Mouse (Mus musculus): Measurements from ENCODE around the gene Fbrsl1. TPM values are rescaled to one million over a fixed set of nuclear protein-coding genes. Genes with fewer than 3 reads are reported as not detected.
"Not testable (repeated sequence)": the region's sequence is repeated elsewhere in the genome, so short reads cannot be mapped to it uniquely, and the experiment has no call there.

Gene Fbrsl1
- polyA plus RNA-seq, 1 experiment: 42.9 TPM

GRCm38 (mm10) chr5:110458936-110459335 lies 10.6 kb upstream of the Fbrsl1 start:
- Histone ChIP-seq H3K27ac (ENCODE audit: insufficient read depth, low read length) (no peak overlapping the region), H3K4me3 (ENCODE audit: insufficient read depth, low read length) (no peak overlapping the region), H3K4me1 (ENCODE audit: control insufficient read depth, insufficient read depth, low read length) (peaks cover 8% of the 10 kb centered on the region)
- TF ChIP-seq CTCF (IDR thresholded peaks at IDR 0.05; ENCODE audit: extremely low read depth, insufficient read depth, low read length) (no peak), POLR2A (IDR thresholded peaks at IDR 0.05; ENCODE audit: extremely low read depth, insufficient read depth, low read length) (no peak)

GRCm38 (mm10) chr5:110455272-110455671 lies 7.0 kb upstream of the Fbrsl1 start:
- TF ChIP-seq CTCF (IDR thresholded peaks at IDR 0.05; ENCODE audit: extremely low read depth, insufficient read depth, low read length) (no peak), POLR2A (IDR thresholded peaks at IDR 0.05; ENCODE audit: extremely low read depth, insufficient read depth, low read length) (no peak)
- no peak overlapping the region for H3K4me3 ChIP-seq (ENCODE audit: insufficient read depth, low read length)
- no peak overlapping the region for H3K27ac ChIP-seq (ENCODE audit: insufficient read depth, low read length)
- H3K4me1 ChIP-seq (ENCODE audit: control insufficient read depth, insufficient read depth, low read length): peaks cover 8% of the 10 kb centered on the region

GRCm38 (mm10) chr5:110449294-110449693 lies 991 bp upstream of the Fbrsl1 start:
- no peak overlapping the region; the same call in 1 of the 2 replicates for H3K4me3 ChIP-seq (ENCODE audit: insufficient read depth, low read length)

GRCm38 (mm10) chr5:110447720-110448435 lies 425 bp downstream of the Fbrsl1 start:
- TF ChIP-seq CTCF (IDR thresholded peaks at IDR 0.05; ENCODE audit: extremely low read depth, insufficient read depth, low read length) (no peak), POLR2A (IDR thresholded peaks at IDR 0.05; ENCODE audit: extremely low read depth, insufficient read depth, low read length) (no peak)
- H3K4me3 ChIP-seq (ENCODE audit: insufficient read depth, low read length): peak overlapping the region; percentile 41
- peaks cover 14% of the 10 kb centered on the region for H3K4me1 ChIP-seq (ENCODE audit: control insufficient read depth, insufficient read depth, low read length)
- no peak overlapping the region for H3K27ac ChIP-seq (ENCODE audit: insufficient read depth, low read length)

More at GRCm38 (mm10) chr5:110449294-110449693, 991 bp upstream of the Fbrsl1 start:
- Histone ChIP-seq H3K4me1 (ENCODE audit: control insufficient read depth, insufficient read depth, low read length) (peaks cover 12% of the 10 kb centered on the region), H3K27ac (ENCODE audit: insufficient read depth, low read length) (no peak overlapping the region)
- TF ChIP-seq CTCF (IDR thresholded peaks at IDR 0.05; ENCODE audit: extremely low read depth, insufficient read depth, low read length): no peak
- no peak for TF ChIP-seq POLR2A (IDR thresholded peaks at IDR 0.05; ENCODE audit: extremely low read depth, insufficient read depth, low read length)

GRCm38 (mm10) chr5:110444509-110444908 lies 3.8 kb downstream of the Fbrsl1 start:
- no peak overlapping the region for H3K4me3 ChIP-seq (ENCODE audit: insufficient read depth, low read length)
- no peak for TF ChIP-seq POLR2A (IDR thresholded peaks at IDR 0.05; ENCODE audit: extremely low read depth, insufficient read depth, low read length)
- no peak for TF ChIP-seq CTCF (IDR thresholded peaks at IDR 0.05; ENCODE audit: extremely low read depth, insufficient read depth, low read length)
- H3K27ac ChIP-seq (ENCODE audit: insufficient read depth, low read length): no peak overlapping the region
- peaks cover 18% of the 10 kb centered on the region for H3K4me1 ChIP-seq (ENCODE audit: control insufficient read depth, insufficient read depth, low read length)

- H3K4me3 ChIP-seq (ENCODE audit: insufficient read depth, low read length): no peak overlapping the region
- TF ChIP-seq POLR2A (IDR thresholded peaks at IDR 0.05; ENCODE audit: extremely low read depth, insufficient read depth, low read length) (no peak), CTCF (IDR thresholded peaks at IDR 0.05; ENCODE audit: extremely low read depth, insufficient read depth, low read length) (no peak)
- H3K4me1 ChIP-seq (ENCODE audit: control insufficient read depth, insufficient read depth, low read length): peaks cover 19% of the 10 kb centered on the region
- H3K27ac ChIP-seq (ENCODE audit: insufficient read depth, low read length): no peak overlapping the region
These were observed 5.2 kb downstream of the Fbrsl1 start for GRCm38 (mm10) chr5:110442966-110443590.

GRCm38 (mm10) chr5:110439565-110440310 lies 8.6 kb downstream of the Fbrsl1 start:
- Histone ChIP-seq H3K27ac (ENCODE audit: insufficient read depth, low read length) (no peak overlapping the region), H3K4me3 (ENCODE audit: insufficient read depth, low read length) (no peak overlapping the region), H3K4me1 (ENCODE audit: control insufficient read depth, insufficient read depth, low read length) (peaks cover 9% of the 10 kb centered on the region)
- TF ChIP-seq POLR2A (IDR thresholded peaks at IDR 0.05; ENCODE audit: extremely low read depth, insufficient read depth, low read length): no peak
- TF ChIP-seq CTCF (IDR thresholded peaks at IDR 0.05; ENCODE audit: extremely low read depth, insufficient read depth, low read length): no peak

GRCm38 (mm10) chr5:110438591-110438990 lies 9.7 kb downstream of the Fbrsl1 start:
- no peak overlapping the region for H3K27ac ChIP-seq (ENCODE audit: insufficient read depth, low read length)
- TF ChIP-seq POLR2A (IDR thresholded peaks at IDR 0.05; ENCODE audit: extremely low read depth, insufficient read depth, low read length): no peak
- TF ChIP-seq CTCF (IDR thresholded peaks at IDR 0.05; ENCODE audit: extremely low read depth, insufficient read depth, low read length): no peak
- peaks cover 5% of the 10 kb centered on the region for H3K4me1 ChIP-seq (ENCODE audit: control insufficient read depth, insufficient read depth, low read length)
- no peak overlapping the region for H3K4me3 ChIP-seq (ENCODE audit: insufficient read depth, low read length)

GRCm38 (mm10) chr5:110437632-110438261 lies 10.6 kb downstream of the Fbrsl1 start:
- Histone ChIP-seq H3K4me1 (ENCODE audit: control insufficient read depth, insufficient read depth, low read length) (peaks cover 5% of the 10 kb centered on the region), H3K4me3 (ENCODE audit: insufficient read depth, low read length) (no peak overlapping the region), H3K27ac (ENCODE audit: insufficient read depth, low read length) (no peak overlapping the region)
- TF ChIP-seq CTCF (IDR thresholded peaks at IDR 0.05; ENCODE audit: extremely low read depth, insufficient read depth, low read length): no peak
- no peak for TF ChIP-seq POLR2A (IDR thresholded peaks at IDR 0.05; ENCODE audit: extremely low read depth, insufficient read depth, low read length)

GRCm38 (mm10) chr5:110436166-110436565 lies 12.1 kb downstream of the Fbrsl1 start:
- H3K4me1 ChIP-seq (ENCODE audit: control insufficient read depth, insufficient read depth, low read length); H3K4me3 ChIP-seq (ENCODE audit: insufficient read depth, low read length); H3K27ac ChIP-seq (ENCODE audit: insufficient read depth, low read length): not testable (repeated sequence)

All from cortical plate, adult 2 months (tissue).